Mouse (Mus musculus) 3134 (cell line): ENCODE results near the gene Serinc3.
A peak's percentile ranks its signal among the peaks of the same experiment; 100 is the strongest.
"Not testable (repeated sequence)": the region's sequence is repeated elsewhere in the genome, so short reads cannot be mapped to it uniquely, and the experiment has no call there.

ENCODE experiments used
- DNase-seq: peaks from one replicate; pipeline ENCODE4 v3.0.0-alpha.2; 2011; ENCODE audit warnings: low spot score; ENCODE audit not compliant: insufficient read length; ENCODE audit errors: extremely low read depth

The Serinc3 gene

GRCm38 (mm10) chr2:163663930-163664329 lies 19.0 kb upstream of the Serinc3 start:
- DNase-seq = peak; percentile 23

GRCm38 (mm10) chr2:163662698-163663221 lies 17.8 kb upstream of the Serinc3 start:
- no peak for DNase-seq

GRCm38 (mm10) chr2:163662076-163662475 lies 17.1 kb upstream of the Serinc3 start:
- DNase-seq = no peak

- DNase-seq = no peak
These were observed 16.5 kb upstream of the Serinc3 start for GRCm38 (mm10) chr2:163661371-163661850.

- no peak for DNase-seq
These were observed 15.3 kb upstream of the Serinc3 start for GRCm38 (mm10) chr2:163660103-163660701.

GRCm38 (mm10) chr2:163659431-163659830 lies 14.5 kb upstream of the Serinc3 start:
- no peak for DNase-seq

- DNase-seq = peak; percentile 41
These were observed 14.0 kb upstream of the Serinc3 start for GRCm38 (mm10) chr2:163658941-163659340.

- peak; percentile 83 for DNase-seq
These were observed 13.3 kb upstream of the Serinc3 start, which contains the start of gene Pkig for GRCm38 (mm10) chr2:163657975-163658886. TSS of gene Pkig (plus strand) at chr2:163658386.

- DNase-seq = no peak
These were observed 12.6 kb upstream of the Serinc3 start for GRCm38 (mm10) chr2:163657486-163657885.

GRCm38 (mm10) chr2:163655699-163656098 lies 10.8 kb upstream of the Serinc3 start:
- not testable (repeated sequence) for DNase-seq

- DNase-seq = no peak
These were observed 1.6 kb upstream of the Serinc3 start for GRCm38 (mm10) chr2:163646461-163647080.

- no peak for DNase-seq
These were observed 949 bp upstream of the Serinc3 start for GRCm38 (mm10) chr2:163645700-163646460.

- DNase-seq = no peak
These were observed 884 bp downstream of the Serinc3 start for GRCm38 (mm10) chr2:163644047-163644446.

- DNase-seq = no peak
These were observed 1.4 kb downstream of the Serinc3 start for GRCm38 (mm10) chr2:163643576-163643971.

GRCm38 (mm10) chr2:163642685-163643575 lies 2.0 kb downstream of the Serinc3 start:
- DNase-seq = no peak

- DNase-seq = no peak
These were observed 3.2 kb downstream of the Serinc3 start for GRCm38 (mm10) chr2:163641681-163642080.

- DNase-seq = no peak
These were observed 4.4 kb downstream of the Serinc3 start for GRCm38 (mm10) chr2:163640493-163640892.

- no peak for DNase-seq
These were observed 7.2 kb downstream of the Serinc3 start for GRCm38 (mm10) chr2:163637655-163638266.

GRCm38 (mm10) chr2:163636057-163636456 lies 8.9 kb downstream of the Serinc3 start:
- DNase-seq = no peak
